Mouse (Mus musculus): ENCODE measurements around the gene Adra1b. TPM values are rescaled to one million over a fixed set of nuclear protein-coding genes. Genes with fewer than 3 reads are reported as not detected.
A peak's percentile ranks its signal among the peaks of the same experiment; 100 is the strongest.

Gene Adra1b
- polyA plus RNA-seq, 1 experiment from 2014 or later = 12.1 TPM

GRCm38 (mm10) chr11:43747233-43748226 is 153.5 kb downstream of the Adra1b start, which contains the start of gene Ttc1:
Gene Ttc1 (minus strand): TSS chr11:43748008.
- Histone ChIP-seq H3K4me2 (ENCODE audit: low read length) (peak within 1 kb of the TSS; percentile 97), H3K36me3 (ENCODE audit: control insufficient read depth, insufficient read depth, low read length) (peaks cover 12% of the 10 kb centered on the region), H3K27ac (ENCODE audit: low read length) (peak within 1 kb of the TSS; percentile 40), H3K9ac (ENCODE audit: low read depth, low read length) (peak within 1 kb of the TSS; percentile 71), H3K27me3 (ENCODE audit: control insufficient read depth, insufficient read depth, low read depth, low read length) (no peaks in the 10 kb centered on the region), H3K4me1 (ENCODE audit: control insufficient read depth, insufficient read depth, low read length) (peaks cover 13% of the 10 kb centered on the region), H3K4me3 (ENCODE audit: low read depth, low read length) (peak within 1 kb of the TSS; percentile 58), H3K9me3 (replicated peaks; ENCODE audit: control insufficient read depth, low read length, poor library complexity, severe bottlenecking) (no peaks in the 10 kb centered on the region)
- WGBS = 4% methylated on average over 47 of the region's 47 CpGs
- ATAC-seq = peak; percentile 99

GRCm38 (mm10) chr11:43728737-43729301 is 172.2 kb downstream of the Adra1b start:
- Histone ChIP-seq H3K27ac (ENCODE audit: low read length) (no peak overlapping the region), H3K4me3 (ENCODE audit: low read depth, low read length) (no peak overlapping the region), H3K9ac (ENCODE audit: low read depth, low read length) (no peak overlapping the region), H3K4me2 (ENCODE audit: low read length) (no peak overlapping the region), H3K27me3 (ENCODE audit: control insufficient read depth, insufficient read depth, low read depth, low read length) (no peaks in the 10 kb centered on the region), H3K9me3 (replicated peaks; ENCODE audit: control insufficient read depth, low read length, poor library complexity, severe bottlenecking) (no peaks in the 10 kb centered on the region), H3K4me1 (ENCODE audit: control insufficient read depth, insufficient read depth, low read length) (no peaks in the 10 kb centered on the region), H3K36me3 (ENCODE audit: control insufficient read depth, insufficient read depth, low read length) (peaks cover 27% of the 10 kb centered on the region)
- ATAC-seq = no peak
- 91% methylated on average over 7 of the region's 7 CpGs for WGBS

- no peak overlapping the region for H3K9ac ChIP-seq (ENCODE audit: low read depth, low read length)
- no peaks in the 10 kb centered on the region for H3K9me3 ChIP-seq (replicated peaks; ENCODE audit: control insufficient read depth, low read length, poor library complexity, severe bottlenecking)
- H3K36me3 ChIP-seq (ENCODE audit: control insufficient read depth, insufficient read depth, low read length) = peaks cover 20% of the 10 kb centered on the region
- no peak overlapping the region for H3K4me2 ChIP-seq (ENCODE audit: low read length)
- 88% methylated on average over 7 of the region's 7 CpGs for WGBS
- H3K27ac ChIP-seq (ENCODE audit: low read length) = no peak overlapping the region
- H3K4me3 ChIP-seq (ENCODE audit: low read depth, low read length) = no peak overlapping the region
- no peaks in the 10 kb centered on the region for H3K4me1 ChIP-seq (ENCODE audit: control insufficient read depth, insufficient read depth, low read length)
- no peaks in the 10 kb centered on the region for H3K27me3 ChIP-seq (ENCODE audit: control insufficient read depth, insufficient read depth, low read depth, low read length)
- no peak for ATAC-seq
Observed at GRCm38 (mm10) chr11:43727796-43728195, 173.2 kb downstream of the Adra1b start.

Other genes with a start within 250 kb of the Adra1b start
- 24.5 and 29.0 TPM in 2 replicates for gene Pwwp2a, start 219.2 kb downstream of the Adra1b start, polyA plus RNA-seq (2015; fragmentation: Nextera tagmentation; extraction: Ambion mirVana)
- 72.0 and 79.3 TPM in 2 replicates for gene Ttc1, start 153.2 kb downstream of the Adra1b start, polyA plus RNA-seq (2015; fragmentation: Nextera tagmentation; extraction: Ambion mirVana)

Measured in midbrain, embryonic 16.5 days (tissue).